Mouse (Mus musculus) erythroblast, embryonic 14.5 days (primary cell): Measurements from ENCODE around the gene Gm47996.
"Not testable (repeated sequence)": the region's sequence is repeated elsewhere in the genome, so short reads cannot be mapped to it uniquely, and the experiment has no call there.

Source experiments
- GATA1 ChIP-seq: IDR thresholded peaks from 2 replicates; pipeline ENCODE4 v1.6.1; 2012; ENCODE audit warnings: low read length, inconsistent platforms, mixed read lengths
- TAL1 ChIP-seq: IDR thresholded peaks from 3 replicates; pipeline ENCODE4 v1.6.1; 2012; ENCODE audit warnings: low read length, inconsistent platforms, mixed read lengths

- not testable (repeated sequence) for TF ChIP-seq TAL1, GATA1
Measured at GRCm38 (mm10) chr1:151198120-151198519, 11.8 kb upstream of the Gm47996 start, which contains the start of gene Gm47995.
